Mouse (Mus musculus) heart, postnatal 0 days (tissue): Measurements from ENCODE around the gene Commd2. TPM values are rescaled to one million over a fixed set of nuclear protein-coding genes. Genes with fewer than 3 reads are reported as not detected.

Source experiments
- ATAC-seq: fragments of 200-750 bp; cut with Nextera tagmentation; 2 replicates; pipeline ENCODE4 v1.8.0; 2017; ENCODE audit warnings: low read depth, moderate number of reproducible peaks, moderate library complexity; ENCODE audit not compliant: insufficient read depth
- DNase-seq: peaks from one replicate; pipeline ENCODE4 v3.0.0-alpha.2; 2016; ENCODE audit warnings: low spot score
- H3K27ac ChIP-seq: fragments of 300-500 bp; sonication (generic); 2 replicates; pipeline ENCODE4 v1.5.1; 2014; ENCODE audit warnings: low read depth, mild to moderate bottlenecking
- H3K27me3 ChIP-seq: fragments of 300-500 bp; sonication (generic); 2 replicates; pipeline ENCODE4 v1.6.1; 2014; ENCODE audit warnings: low read length, mixed read lengths; ENCODE audit not compliant: control insufficient read depth, insufficient read depth
- H3K36me3 ChIP-seq: fragments of 300-500 bp; sonication (generic); replicated peaks from 2 replicates; pipeline ENCODE4 v1.6.1; 2014; ENCODE audit warnings: low read length, mixed read lengths; ENCODE audit not compliant: control insufficient read depth, insufficient read depth
- H3K4me1 ChIP-seq: fragments of 300-500 bp; sonication (generic); 2 replicates; pipeline ENCODE4 v1.6.1; 2014; ENCODE audit warnings: antibody characterized with exemption; ENCODE audit not compliant: control insufficient read depth, insufficient read depth
- H3K4me2 ChIP-seq: fragments of 300-500 bp; sonication (generic); 2 replicates; pipeline ENCODE4 v1.6.1; 2014; ENCODE audit warnings: low read depth, mild to moderate bottlenecking, low read length, moderate library complexity
- H3K4me3 ChIP-seq: fragments of 300-500 bp; sonication (generic); 2 replicates; pipeline ENCODE4 v1.5.1; 2014; ENCODE audit warnings: low read depth, low read length
- H3K9ac ChIP-seq: fragments of 300-500 bp; sonication (generic); replicated peaks from 2 replicates; pipeline ENCODE4 v1.6.1; 2014; ENCODE audit warnings: low read depth, low read length, mixed read lengths
- H3K9me3 ChIP-seq: fragments of 300-500 bp; sonication (generic); replicated peaks from 2 replicates; pipeline ENCODE4 v1.6.1; 2016; ENCODE audit warnings: low read length; ENCODE audit not compliant: control insufficient read depth
- CTCF ChIP-seq: IDR thresholded peaks from 2 replicates; pipeline ENCODE4 v1.5.1; 2016; ENCODE audit warnings: antibody characterized with exemption, control low read depth, low read depth
- EP300 ChIP-seq: IDR thresholded peaks from 2 replicates; pipeline ENCODE4 v1.6.1; 2016; ENCODE audit warnings: antibody characterized with exemption, low read depth
- WGBS: fragments of 180-500 bp; shearing (Covaris S2); extraction: QIAGEN DNeasy Blood & Tissue Kit; methylation state at CpG from one replicate; pipeline ENCODE4 v1.1.7; 2014; 5-methylcytosine and 5-hydroxymethylcytosine counted together
- polyA plus RNA-seq: library from polyadenylated mRNA; unstranded; fragments of >200 nt; fragmentation: Nextera tagmentation; extraction: Ambion mirVana; gene quantifications from 2 replicates; pipeline ENCODE4 v1.2.1, GENCODE M21; 2015
- total RNA-seq: library from RNA; depleted of rRNA; stranded (reverse); fragments of >200 nt; gene quantifications from 2 replicates; pipeline ENCODE4 v1.2.3, GENCODE M21; 2014; ENCODE audit warnings: low replicate concordance

The Commd2 gene
- total and polyA plus RNA-seq, 2 experiments from 2014 or later = 53.9 to 70.3 TPM

DNA sequence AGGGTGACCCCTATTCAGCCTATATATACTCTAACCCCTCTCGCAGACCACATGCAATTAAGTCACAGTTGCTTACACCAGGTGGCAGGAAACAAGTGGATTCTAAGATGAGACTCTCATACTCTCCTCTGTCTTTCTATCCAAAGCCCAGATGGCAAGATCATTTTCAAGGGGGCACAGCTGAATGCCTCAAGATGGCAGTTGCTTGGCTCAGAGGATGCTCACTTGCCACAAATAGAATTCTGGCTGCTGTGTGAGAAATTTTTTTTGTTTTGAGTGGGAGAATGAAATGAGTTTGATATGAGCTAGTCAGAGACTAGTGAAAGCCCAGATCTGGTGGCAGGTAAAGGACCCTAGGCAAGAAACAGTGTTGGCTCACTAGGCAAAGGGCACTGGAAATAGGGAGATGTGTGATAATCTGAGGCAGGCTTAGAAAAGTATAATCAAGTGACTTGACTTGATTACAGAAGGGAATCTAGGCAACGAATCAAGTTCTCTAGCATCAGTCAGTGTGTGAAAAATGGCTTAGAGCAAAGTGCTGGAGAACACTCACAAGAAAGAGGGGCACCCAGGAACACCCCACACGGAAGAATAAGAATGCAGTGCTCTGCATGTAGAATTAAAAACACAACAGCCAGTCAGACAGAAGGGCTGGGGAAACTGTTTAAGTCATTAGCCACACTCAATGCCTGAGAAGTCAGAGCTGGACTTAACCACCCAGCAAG, 16.6 kb downstream of the Commd2 start:
- TF ChIP-seq CTCF (no peak), EP300 (no peak)

DNA sequence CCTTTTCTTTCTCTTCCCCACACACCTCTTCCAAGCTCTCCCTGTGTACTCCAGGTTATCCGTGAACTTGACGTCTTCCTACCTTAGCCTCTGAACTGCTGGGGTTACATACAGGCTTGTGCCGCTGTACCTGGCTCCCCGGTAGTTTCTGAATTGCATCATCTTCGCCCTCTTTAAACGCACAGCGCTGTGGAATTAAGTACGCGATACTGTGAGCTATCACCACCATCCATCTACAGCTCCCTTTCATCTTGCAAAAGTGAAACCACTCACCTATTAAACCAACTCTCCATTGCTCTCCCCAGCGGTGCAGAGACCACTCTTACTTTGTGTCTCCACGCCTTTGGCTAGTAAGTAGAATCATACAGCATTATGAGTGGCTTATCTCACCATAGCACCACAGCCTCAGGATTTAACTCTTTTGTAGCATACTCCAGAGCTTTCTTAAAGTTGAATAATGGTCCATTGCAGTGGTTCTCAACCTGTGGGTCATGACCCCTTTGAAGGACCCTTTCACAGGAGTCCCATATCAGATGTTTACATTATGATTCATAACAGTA, 24.5 kb downstream of the Commd2 start:
- Histone ChIP-seq H3K9me3 (no peaks in the 10 kb centered on the region), H3K9ac (no peak overlapping the region), H3K4me2 (no peak overlapping the region), H3K4me1 (no peaks in the 10 kb centered on the region), H3K27ac (no peak overlapping the region), H3K27me3 (no peaks in the 10 kb centered on the region), H3K4me3 (no peak overlapping the region), H3K36me3 (no peaks in the 10 kb centered on the region)
- DNase-seq (no peak), ATAC-seq (no peak)
- WGBS = 68% methylated on average over 11 of the region's 11 CpGs
- TF ChIP-seq CTCF (no peak), EP300 (no peak)

More for the DNA sequence above, 16.6 kb downstream of the Commd2 start:
- Histone ChIP-seq H3K27me3 (no peaks in the 10 kb centered on the region), H3K9me3 (no peaks in the 10 kb centered on the region), H3K4me1 (no peaks in the 10 kb centered on the region), H3K4me3 (no peak overlapping the region), H3K4me2 (no peak overlapping the region), H3K9ac (no peak overlapping the region), H3K27ac (no peak overlapping the region), H3K36me3 (no peaks in the 10 kb centered on the region)
- 76% methylated on average over 3 of the region's 3 CpGs for WGBS
- DNase-seq = no peak
- no peak for ATAC-seq

- ATAC-seq = peak; percentile 51
- TF ChIP-seq EP300 (no peak), CTCF (peak; percentile 92)
- Histone ChIP-seq H3K27ac (0 out of 2 replicates have a peak overlapping the region, but pooled peaks have one; percentile 25), H3K9ac (peak overlapping the region; percentile 48), H3K36me3 (no peaks in the 10 kb centered on the region), H3K9me3 (no peaks in the 10 kb centered on the region), H3K4me3 (peak overlapping the region; percentile 51), H3K4me2 (peak overlapping the region; percentile 81), H3K27me3 (no peaks in the 10 kb centered on the region), H3K4me1 (no peaks in the 10 kb centered on the region)
- peak; percentile 75 for DNase-seq
- 23% methylated on average over 21 of the region's 21 CpGs for WGBS
Observed at GRCm38 (mm10) chr3:57625275-57625997, 26.1 kb downstream of the Commd2 start.

GRCm38 (mm10) chr3:57619718-57620117, 31.8 kb downstream of the Commd2 start:
- DNase-seq = no peak
- H3K4me3 ChIP-seq = no peak overlapping the region
- no peak for ATAC-seq

GRCm38 (mm10) chr3:57615652-57616051, 35.9 kb downstream of the Commd2 start:
- Histone ChIP-seq H3K27ac (no peak overlapping the region), H3K9me3 (no peaks in the 10 kb centered on the region), H3K36me3 (no peaks in the 10 kb centered on the region), H3K4me2 (no peak overlapping the region), H3K27me3 (no peaks in the 10 kb centered on the region), H3K9ac (no peak overlapping the region), H3K4me1 (no peaks in the 10 kb centered on the region), H3K4me3 (no peak overlapping the region)
- no peak for TF ChIP-seq EP300
- TF ChIP-seq CTCF = peak; percentile 43
- 84% methylated on average over 4 of the region's 4 CpGs for WGBS
- ATAC-seq (no peak), DNase-seq (no peak)

More at GRCm38 (mm10) chr3:57619718-57620117, 31.8 kb downstream of the Commd2 start:
- Histone ChIP-seq H3K9ac (no peak overlapping the region), H3K27me3 (no peaks in the 10 kb centered on the region), H3K9me3 (no peaks in the 10 kb centered on the region), H3K4me2 (no peak overlapping the region), H3K4me1 (no peaks in the 10 kb centered on the region), H3K36me3 (no peaks in the 10 kb centered on the region), H3K27ac (no peak overlapping the region)
- 72% methylated on average over 4 of the region's 4 CpGs for WGBS
- TF ChIP-seq CTCF (peak; percentile 46), EP300 (no peak)
